Mouse (Mus musculus): ENCODE results near the gene Nup98. TPM values are rescaled to one million over a fixed set of nuclear protein-coding genes. Genes with fewer than 3 reads are reported as not detected.

Nup98 gene
- total and polyA plus RNA-seq, 3 experiments: 24.6 to 37.1 (median 25.0) TPM

DNA sequence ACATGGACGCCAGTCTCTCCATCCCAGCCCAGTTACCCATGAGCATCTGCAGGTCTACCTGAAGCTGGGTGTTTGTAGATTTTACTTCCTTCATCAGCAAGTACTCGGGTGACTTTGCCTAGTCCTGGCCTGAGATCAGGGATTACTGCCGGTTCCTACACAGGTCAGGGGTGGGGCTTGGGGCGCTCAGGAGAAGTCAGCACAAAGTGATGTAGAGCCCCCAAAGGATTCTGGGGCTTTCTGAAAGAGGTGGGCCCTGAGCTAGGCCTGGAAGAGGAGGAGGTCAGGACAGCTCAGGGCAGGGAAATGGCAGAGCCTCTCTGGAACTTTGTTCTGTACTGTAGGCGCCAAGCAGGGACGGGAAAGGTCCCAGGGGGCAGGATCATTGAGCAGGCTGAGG, 107.3 kb downstream of the Nup98 start:
- H3K9ac ChIP-seq (ENCODE audit: insufficient read depth, low read depth): no peak overlapping the region
- H3K4me2 ChIP-seq (ENCODE audit: insufficient read depth, low read depth, poor library complexity, severe bottlenecking): no peak overlapping the region
- H3K27ac ChIP-seq (ENCODE audit: insufficient read depth, low read depth): no peak overlapping the region
- in situ Hi-C loops (cut with MboI; ENCODE audit: low pct_ligation_motif_present, low pct_unique_long_range_greater_than_20kb, low sequenced_read_pairs): no loop called here
- peaks cover 0 to 25% of the 10 kb centered on the region in 2 experiments; a peak in 3 of 4 replicates for H3K4me1 ChIP-seq (ENCODE audit: control insufficient read depth in 1 of 2, insufficient read depth in 2 of 2)
- peak overlapping the region; percentile 42 to 55 (median 44) for H3K4me3 ChIP-seq (replicated peaks in 1 of 3; ENCODE audit: low read depth in 2 of 3, low read length in 2 of 3, poor library complexity in 1 of 3)
- H3K27me3 ChIP-seq (replicated peaks): no peaks in the 10 kb centered on the region
- peak; percentile 68 for DNase-seq (ENCODE audit: extremely low read depth)
- peaks cover 0 to 18% of the 10 kb centered on the region in 2 experiments for H3K36me3 ChIP-seq (replicated peaks in 1 of 2; ENCODE audit: control insufficient read depth in 1 of 2, insufficient read depth in 1 of 2, low read length in 1 of 2)
- no peak for TF ChIP-seq BHLHE40 (IDR thresholded peaks at IDR 0.05; ENCODE audit: low read depth, low read length)
- TF ChIP-seq POLR2A (IDR thresholded peaks at IDR 0.05; ENCODE audit: low read depth, low read length): peak; percentile 38; the same call in 1 of the 2 replicates
- no peak for TF ChIP-seq ZMIZ1 (IDR thresholded peaks at IDR 0.05; ENCODE audit: low read depth, low read length)
- no peak for TF ChIP-seq NELFE (IDR thresholded peaks at IDR 0.05; ENCODE audit: low read depth, low read length)
- H3K79me2 ChIP-seq (replicated peaks; ENCODE audit: control insufficient read depth, extremely low read depth, insufficient read depth, poor library complexity, severe bottlenecking): no peaks in the 10 kb centered on the region
- dilution Hi-C loops (cut with MboI; ENCODE audit: extremely low pct_ligation_motif_present, extremely low pct_unique_long_range_greater_than_20kb, low sequenced_read_pairs): no loop called here
- no peaks in the 10 kb centered on the region for H3K9me3 ChIP-seq (replicated peaks; ENCODE audit: low read length)

DNA sequence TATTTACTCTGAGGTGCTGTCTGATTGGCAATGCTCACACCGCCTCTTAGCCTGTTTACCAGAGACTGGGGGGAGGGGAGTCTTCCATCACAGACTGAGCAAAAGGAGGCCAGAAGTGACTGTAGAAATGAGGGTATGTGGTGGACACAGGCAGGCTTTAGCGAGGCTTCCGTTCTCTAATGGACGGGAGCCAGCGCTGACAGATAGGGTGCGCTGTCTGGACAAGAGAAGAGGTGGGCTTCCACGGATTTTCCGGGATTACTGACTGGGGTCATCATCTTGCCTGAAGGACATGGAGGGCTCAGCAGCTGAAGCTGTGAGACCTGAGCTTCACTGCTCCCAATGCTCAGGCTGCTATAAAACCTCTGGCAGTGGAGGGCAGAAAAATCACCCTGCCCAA, 107.7 kb downstream of the Nup98 start:
- H3K9me3 ChIP-seq (replicated peaks; ENCODE audit: low read length): no peaks in the 10 kb centered on the region
- H3K4me2 ChIP-seq (ENCODE audit: insufficient read depth, low read depth, poor library complexity, severe bottlenecking): no peak overlapping the region
- H3K9ac ChIP-seq (ENCODE audit: insufficient read depth, low read depth): no peak overlapping the region
- peak overlapping the region; percentile 35 to 55 (median 44) for H3K4me3 ChIP-seq (replicated peaks in 1 of 3; ENCODE audit: low read depth in 2 of 3, low read length in 2 of 3, poor library complexity in 1 of 3)
- H3K27ac ChIP-seq (ENCODE audit: insufficient read depth, low read depth): no peak overlapping the region
- no peaks in the 10 kb centered on the region for H3K79me2 ChIP-seq (replicated peaks; ENCODE audit: control insufficient read depth, extremely low read depth, insufficient read depth, poor library complexity, severe bottlenecking)
- dilution Hi-C loops (cut with MboI; ENCODE audit: extremely low pct_ligation_motif_present, extremely low pct_unique_long_range_greater_than_20kb, low sequenced_read_pairs) (no loop called here), in situ Hi-C loops (cut with MboI; ENCODE audit: low pct_ligation_motif_present, low pct_unique_long_range_greater_than_20kb, low sequenced_read_pairs) (no loop called here)
- H3K36me3 ChIP-seq (replicated peaks in 1 of 2; ENCODE audit: control insufficient read depth in 1 of 2, insufficient read depth in 1 of 2, low read length in 1 of 2): peaks cover 0 to 22% of the 10 kb centered on the region in 2 experiments
- no peaks in the 10 kb centered on the region for H3K27me3 ChIP-seq (replicated peaks)
- TF ChIP-seq ETS1 (conservative IDR thresholded peaks at IDR 0.05; ENCODE audit: low read depth, low read length) (no peak), TBP (conservative IDR thresholded peaks at IDR 0.05; ENCODE audit: low read depth, low read length) (no peak), MAX (IDR thresholded peaks at IDR 0.05; ENCODE audit: low read length) (no peak), IRF4 (IDR thresholded peaks at IDR 0.05; ENCODE audit: low read depth, low read length) (no peak), NRF1 (IDR thresholded peaks at IDR 0.05; ENCODE audit: low read depth, low read length) (no peak), CTCF (conservative IDR thresholded peaks at IDR 0.05 in 1 of 2, IDR thresholded peaks at IDR 0.05 in 1 of 2; ENCODE audit: low read depth in 2 of 2, low read length in 2 of 2) (no peak), EP300 (IDR thresholded peaks at IDR 0.05; ENCODE audit: low read length) (no peak), USF1 (IDR thresholded peaks at IDR 0.05; ENCODE audit: low read depth, low read length) (no peak), RAD21 (IDR thresholded peaks at IDR 0.05; ENCODE audit: low read depth, low read length) (no peak), ZC3H11A (IDR thresholded peaks at IDR 0.05; ENCODE audit: low read depth, low read length) (no peak), POLR2AphosphoS2 (IDR thresholded peaks at IDR 0.05; ENCODE audit: low read depth, low read length) (no peak), BHLHE40 (IDR thresholded peaks at IDR 0.05; ENCODE audit: low read depth, low read length) (no peak), CHD2 (IDR thresholded peaks at IDR 0.05; ENCODE audit: low read length) (no peak), SMC3 (IDR thresholded peaks at IDR 0.05; ENCODE audit: low read depth, low read length) (no peak), CHD1 (IDR thresholded peaks at IDR 0.05; ENCODE audit: low read depth, low read length) (no peak), UBTF (IDR thresholded peaks at IDR 0.05; ENCODE audit: low read depth, low read length) (no peak), ZNF384 (IDR thresholded peaks at IDR 0.05; ENCODE audit: low read depth, low read length) (no peak), NELFE (IDR thresholded peaks at IDR 0.05; ENCODE audit: low read depth, low read length) (no peak)
- peak; percentile 40 for DNase-seq (ENCODE audit: extremely low read depth)
- peaks cover 0 to 25% of the 10 kb centered on the region in 2 experiments; a peak in 3 of 4 replicates for H3K4me1 ChIP-seq (ENCODE audit: control insufficient read depth in 1 of 2, insufficient read depth in 2 of 2)

Data from CH12.LX (cell line).